ENCODE assay signal across 10 mouse cellular contexts in the genomic region with DNA sequence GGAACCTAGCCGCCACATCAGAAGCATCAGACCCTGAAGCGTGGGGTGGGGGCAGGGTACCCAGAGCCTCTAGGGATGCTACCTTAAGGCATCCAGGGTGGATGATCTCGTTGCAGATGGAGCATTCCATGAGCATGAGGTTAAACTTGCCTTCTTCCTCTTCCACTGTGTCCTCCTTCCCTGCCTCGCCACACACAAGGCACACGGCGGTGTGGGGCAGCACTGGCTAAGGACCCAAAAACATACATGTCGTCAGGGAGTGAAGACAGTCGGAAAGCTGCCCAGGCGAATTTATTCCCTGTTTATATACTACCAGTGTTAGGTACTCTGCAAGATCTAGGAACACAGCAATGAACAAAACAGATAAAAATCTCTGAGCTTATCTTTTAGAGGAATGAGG.
"Had no signal": no experiment of that assay in that cellular context is flagged by ENCODE, and none has a peak within 500 bp of the region (broad histone marks: within the 10 kb centered on the region; RNA-seq: fewer than 3 reads in every experiment).

No protein-coding gene starts in this region.

- H3K27me3 ChIP-seq: kidney, embryonic 15.5 days; liver, embryonic 13.5 days had no signal

- DNase-seq: kidney, postnatal 10 days; layer of hippocampus, postnatal 36 days; liver, embryonic 13.5 days; lung, adult 2 months; lung, postnatal 14 days; midbrain, embryonic 14.5 days; thymus, postnatal 25 days had no signal

- H3K4me3 ChIP-seq: kidney, embryonic 15.5 days; left cerebral cortex, adult 2 months; liver, embryonic 13.5 days had no signal

- H3K27ac ChIP-seq: left cerebral cortex, adult 2 months; liver, embryonic 13.5 days had no signal

- H3K9ac ChIP-seq: kidney, embryonic 15.5 days; liver, embryonic 13.5 days had no signal

- H3K9me3 ChIP-seq: kidney, embryonic 15.5 days; liver, embryonic 13.5 days had no signal

- H3K4me2 ChIP-seq: kidney, embryonic 15.5 days; liver, embryonic 13.5 days; midbrain, embryonic 11.5 days had no signal
